Mouse (Mus musculus) thymus, adult 2 months (tissue): Measurements from ENCODE around the gene Xpot. TPM values are rescaled to one million over a fixed set of nuclear protein-coding genes. Genes with fewer than 3 reads are reported as not detected.

Experiments used
- DNase-seq: peaks from one replicate; pipeline ENCODE4 v3.0.0; 2021
- H3K27ac ChIP-seq: fragments of 200-500 bp; 2 replicates; pipeline ENCODE4 v1.5.1; 2012; ENCODE audit warnings: low read length, control low read depth; ENCODE audit not compliant: control insufficient read depth, insufficient read depth
- H3K27me3 ChIP-seq: fragments of 200-500 bp; 2 replicates; pipeline ENCODE4 v1.6.1; 2012; ENCODE audit warnings: mild to moderate bottlenecking, low read length, moderate library complexity, mixed read lengths; ENCODE audit not compliant: control insufficient read depth, insufficient read depth
- H3K36me3 ChIP-seq: fragments of 200-500 bp; 2 replicates; pipeline ENCODE4 v1.6.1; 2012; ENCODE audit warnings: mild to moderate bottlenecking, low read length, moderate library complexity; ENCODE audit not compliant: control insufficient read depth, insufficient read depth
- H3K4me1 ChIP-seq: fragments of 200-500 bp; replicated peaks from 2 replicates; pipeline ENCODE4 v1.6.1; 2012; ENCODE audit warnings: low read length; ENCODE audit not compliant: control insufficient read depth, insufficient read depth
- H3K4me3 ChIP-seq: fragments of 200-500 bp; 2 replicates; pipeline ENCODE4 v1.5.1; 2012; ENCODE audit warnings: mild to moderate bottlenecking, low read length, control low read depth, moderate library complexity; ENCODE audit not compliant: control insufficient read depth, insufficient read depth
- CTCF ChIP-seq: fragments of 200-500 bp; IDR thresholded peaks from 2 replicates; pipeline ENCODE4 v1.5.1; 2012; ENCODE audit warnings: mild to moderate bottlenecking, control low read depth, low read length, moderate library complexity, borderline replicate concordance; ENCODE audit not compliant: control insufficient read depth, poor library complexity, insufficient read depth; ENCODE audit errors: extremely low read depth
- POLR2A ChIP-seq: fragments of 200-500 bp; IDR thresholded peaks from 2 replicates; pipeline ENCODE4 v1.6.1; 2012; ENCODE audit warnings: mild to moderate bottlenecking, low read length, control low read depth, moderate library complexity; ENCODE audit not compliant: control insufficient read depth, poor library complexity, insufficient read depth; ENCODE audit errors: extremely low read depth
- WGBS: fragments of 180-500 bp; shearing (Covaris S2); methylation state at CpG from one replicate; pipeline ENCODE4 v1.1.7; 2018; 5-methylcytosine and 5-hydroxymethylcytosine counted together
- polyA plus RNA-seq: library from polyadenylated mRNA; depleted of rRNA; stranded (reverse); fragments of >200 nt; gene quantifications from 2 replicates; pipeline ENCODE4 v1.2.3, GENCODE M21; 2012; rRNA removed

The Xpot gene
- polyA plus RNA-seq: 80.9 and 88.8 TPM in 2 replicates

DNA sequence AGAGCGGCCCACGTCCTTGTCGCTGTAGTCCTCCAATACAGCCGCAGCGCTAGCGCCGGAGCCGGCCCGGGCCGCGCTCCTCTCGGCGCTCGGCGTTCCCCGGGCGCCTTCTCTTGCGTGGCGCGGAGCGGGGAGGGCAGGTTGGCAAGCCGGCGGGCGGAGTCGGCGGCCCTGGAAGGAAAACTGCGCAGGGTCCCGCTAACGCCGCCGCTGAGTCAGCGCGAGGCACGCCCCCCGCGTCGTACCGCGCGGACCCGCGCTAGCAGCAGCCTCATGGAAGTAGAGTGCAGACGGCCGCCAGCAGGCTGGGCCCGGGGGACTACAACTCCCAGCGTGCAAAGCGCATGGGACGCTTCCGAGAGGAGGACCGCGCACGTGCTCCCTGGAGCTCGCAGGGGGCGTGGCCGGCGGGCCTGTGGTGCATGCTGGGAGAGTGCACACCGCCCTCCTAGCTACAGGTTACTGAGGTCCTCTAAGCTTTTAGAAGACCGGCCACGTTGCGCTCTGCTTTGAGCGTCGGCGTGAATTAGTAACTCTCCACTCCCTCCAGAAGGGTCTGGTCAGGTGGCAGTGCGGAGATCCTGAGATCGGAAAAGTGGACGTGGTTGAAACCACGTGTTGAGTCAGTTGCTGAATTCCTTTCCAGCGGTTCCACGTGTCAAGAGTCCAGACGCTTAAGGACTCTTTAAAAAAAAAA is at the start of gene Xpot:
Gene Xpot (minus strand): TSS at position 147 of the 697 bp plus-strand sequence.
- no peak; the same call in 1 of the 2 replicates for TF ChIP-seq CTCF
- TF ChIP-seq POLR2A: 0 out of 2 replicates have a peak, but pooled peaks have one; percentile 24
- Histone ChIP-seq H3K36me3 (no peaks in the 10 kb centered on the region), H3K4me1 (no peaks in the 10 kb centered on the region; the same call in 1 of the 2 replicates), H3K27me3 (no peaks in the 10 kb centered on the region), H3K4me3 (peak within 1 kb of the TSS; percentile 69), H3K27ac (no peak within 1 kb of the TSS)
- peak; percentile 99 for DNase-seq
- under 1% methylated on average over 70 of the region's 70 CpGs for WGBS

GRCm38 (mm10) chr10:121669103-121669502 is 43.0 kb upstream of the Xpot start:
- Histone ChIP-seq H3K4me3 (no peak overlapping the region), H3K36me3 (no peaks in the 10 kb centered on the region), H3K4me1 (no peaks in the 10 kb centered on the region), H3K27ac (no peak overlapping the region), H3K27me3 (no peaks in the 10 kb centered on the region)
- TF ChIP-seq CTCF: no peak
- no peak for TF ChIP-seq POLR2A
- WGBS: 95% methylated on average over 10 of the region's 10 CpGs
- no peak for DNase-seq

DNA sequence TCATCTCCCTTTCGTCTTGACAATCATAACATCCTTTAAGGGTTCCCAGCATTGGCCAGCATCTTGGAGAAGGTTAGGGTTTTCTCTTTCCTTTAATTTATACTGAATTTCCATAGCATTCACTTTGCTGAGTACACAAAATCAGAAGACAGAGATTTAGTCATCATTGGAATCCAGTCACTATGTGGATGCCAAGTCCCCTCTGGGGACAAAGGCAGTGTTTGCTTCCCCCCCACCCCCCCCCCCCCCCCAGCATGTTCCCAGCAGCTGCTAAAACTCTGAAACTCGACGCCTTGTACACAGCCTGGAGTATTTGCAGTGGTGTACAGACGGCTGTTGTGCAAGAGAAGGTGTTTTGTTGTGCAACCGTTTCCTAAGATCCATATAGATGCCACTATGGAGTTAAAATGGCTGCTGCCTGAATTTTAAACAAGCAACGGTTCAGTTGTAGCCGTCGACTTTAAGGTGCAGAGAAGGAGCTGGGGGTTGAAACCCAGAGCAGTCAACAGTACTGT is 39.6 kb upstream of the Xpot start:
- Histone ChIP-seq H3K4me1 (no peaks in the 10 kb centered on the region), H3K27ac (no peak overlapping the region), H3K4me3 (no peak overlapping the region), H3K27me3 (no peaks in the 10 kb centered on the region), H3K36me3 (no peaks in the 10 kb centered on the region)
- no peak for DNase-seq
- 90% methylated on average over 8 of the region's 8 CpGs for WGBS
- TF ChIP-seq CTCF (no peak), POLR2A (no peak)

- H3K36me3 ChIP-seq: no peaks in the 10 kb centered on the region
- DNase-seq: no peak
- WGBS: 86% methylated on average over 13 of the region's 13 CpGs
Measured at GRCm38 (mm10) chr10:121663599-121663998, 37.5 kb upstream of the Xpot start.

GRCm38 (mm10) chr10:121662711-121663110 is 36.6 kb upstream of the Xpot start:
- H3K4me3 ChIP-seq: no peak overlapping the region
- TF ChIP-seq POLR2A: no peak
- no peak for TF ChIP-seq CTCF
- H3K36me3 ChIP-seq: no peaks in the 10 kb centered on the region
- no peaks in the 10 kb centered on the region for H3K4me1 ChIP-seq
- no peaks in the 10 kb centered on the region for H3K27me3 ChIP-seq
- DNase-seq: no peak
- 94% methylated on average over 2 of the region's 2 CpGs for WGBS
- H3K27ac ChIP-seq: no peak overlapping the region

More at GRCm38 (mm10) chr10:121663599-121663998, 37.5 kb upstream of the Xpot start:
- no peak overlapping the region for H3K27ac ChIP-seq
- no peaks in the 10 kb centered on the region for H3K4me1 ChIP-seq
- TF ChIP-seq CTCF (no peak), POLR2A (no peak)
- no peaks in the 10 kb centered on the region for H3K27me3 ChIP-seq
- H3K4me3 ChIP-seq: no peak overlapping the region

GRCm38 (mm10) chr10:121655907-121656306 is 29.8 kb upstream of the Xpot start:
- no peak for DNase-seq
- TF ChIP-seq CTCF: no peak
- 96% methylated on average over 4 of the region's 4 CpGs for WGBS
- H3K27ac ChIP-seq: no peak overlapping the region
- no peak overlapping the region for H3K4me3 ChIP-seq
- no peaks in the 10 kb centered on the region for H3K36me3 ChIP-seq
- H3K27me3 ChIP-seq: no peaks in the 10 kb centered on the region
- H3K4me1 ChIP-seq: no peaks in the 10 kb centered on the region
